Mouse (Mus musculus): ENCODE results near the gene Abhd11. TPM values are rescaled to one million over a fixed set of nuclear protein-coding genes. Genes with fewer than 3 reads are reported as not detected.

The Abhd11 gene
- polyA plus RNA-seq, 1 experiment = 78.3 TPM

- no peaks in the 10 kb centered on the region for H3K4me1 ChIP-seq (ENCODE audit: control insufficient read depth, insufficient read depth, low read length)
- TF ChIP-seq POLR2A (IDR thresholded peaks at IDR 0.05; ENCODE audit: extremely low read depth, insufficient read depth, low read length) (no peak), CTCF (IDR thresholded peaks at IDR 0.05; ENCODE audit: extremely low read depth, insufficient read depth, low read length) (peak; percentile 17; the same call in 1 of the 2 replicates)
- no peak overlapping the region for H3K27ac ChIP-seq (ENCODE audit: insufficient read depth, low read length)
- H3K4me3 ChIP-seq (ENCODE audit: insufficient read depth, low read length) = no peak overlapping the region
Observed at GRCm38 (mm10) chr5:135016224-135016759, 7.3 kb downstream of the Abhd11 start.

GRCm38 (mm10) chr5:135021814-135022213 lies 12.9 kb downstream of the Abhd11 start:
- TF ChIP-seq POLR2A (IDR thresholded peaks at IDR 0.05; ENCODE audit: extremely low read depth, insufficient read depth, low read length) = no peak
- TF ChIP-seq CTCF (IDR thresholded peaks at IDR 0.05; ENCODE audit: extremely low read depth, insufficient read depth, low read length) = no peak
- Histone ChIP-seq H3K4me3 (ENCODE audit: insufficient read depth, low read length) (no peak overlapping the region), H3K4me1 (ENCODE audit: control insufficient read depth, insufficient read depth, low read length) (peaks cover 3% of the 10 kb centered on the region), H3K27ac (ENCODE audit: insufficient read depth, low read length) (no peak overlapping the region)

GRCm38 (mm10) chr5:135023344-135024173 lies 14.6 kb downstream of the Abhd11 start, which contains the start of gene Stx1a:
Gene Stx1a (plus strand): TSS chr5:135023482.
- TF ChIP-seq CTCF (IDR thresholded peaks at IDR 0.05; ENCODE audit: extremely low read depth, insufficient read depth, low read length) = no peak
- TF ChIP-seq POLR2A (IDR thresholded peaks at IDR 0.05; ENCODE audit: extremely low read depth, insufficient read depth, low read length) = peak; percentile 80; the same call in 1 of the 2 replicates
- no peak within 1 kb of the TSS for H3K27ac ChIP-seq (ENCODE audit: insufficient read depth, low read length)
- H3K4me1 ChIP-seq (ENCODE audit: control insufficient read depth, insufficient read depth, low read length) = peaks cover 5% of the 10 kb centered on the region
- peak within 1 kb of the TSS; percentile 87 for H3K4me3 ChIP-seq (ENCODE audit: insufficient read depth, low read length)

GRCm38 (mm10) chr5:135024665-135025224 lies 15.8 kb downstream of the Abhd11 start:
- Histone ChIP-seq H3K4me3 (ENCODE audit: insufficient read depth, low read length) (peak overlapping the region; percentile 87), H3K4me1 (ENCODE audit: control insufficient read depth, insufficient read depth, low read length) (peaks cover 9% of the 10 kb centered on the region), H3K27ac (ENCODE audit: insufficient read depth, low read length) (no peak overlapping the region)
- TF ChIP-seq CTCF (IDR thresholded peaks at IDR 0.05; ENCODE audit: extremely low read depth, insufficient read depth, low read length) (no peak), POLR2A (IDR thresholded peaks at IDR 0.05; ENCODE audit: extremely low read depth, insufficient read depth, low read length) (no peak)

- Histone ChIP-seq H3K27ac (ENCODE audit: insufficient read depth, low read length) (peak overlapping the region; percentile 67), H3K4me3 (ENCODE audit: insufficient read depth, low read length) (peak overlapping the region; percentile 87), H3K4me1 (ENCODE audit: control insufficient read depth, insufficient read depth, low read length) (peaks cover 9% of the 10 kb centered on the region)
- TF ChIP-seq CTCF (IDR thresholded peaks at IDR 0.05; ENCODE audit: extremely low read depth, insufficient read depth, low read length) (no peak), POLR2A (IDR thresholded peaks at IDR 0.05; ENCODE audit: extremely low read depth, insufficient read depth, low read length) (peak; percentile 49; the same call in 1 of the 2 replicates)
Observed at GRCm38 (mm10) chr5:135025899-135026298, 16.9 kb downstream of the Abhd11 start.

- no peak overlapping the region for H3K27ac ChIP-seq (ENCODE audit: insufficient read depth, low read length)
- no peak for TF ChIP-seq CTCF (IDR thresholded peaks at IDR 0.05; ENCODE audit: extremely low read depth, insufficient read depth, low read length)
- TF ChIP-seq POLR2A (IDR thresholded peaks at IDR 0.05; ENCODE audit: extremely low read depth, insufficient read depth, low read length) = no peak
- H3K4me3 ChIP-seq (ENCODE audit: insufficient read depth, low read length) = peak overlapping the region; percentile 3; the same call in 1 of the 2 replicates
- peaks cover 9% of the 10 kb centered on the region for H3K4me1 ChIP-seq (ENCODE audit: control insufficient read depth, insufficient read depth, low read length)
Observed at GRCm38 (mm10) chr5:135029007-135029854, 20.3 kb downstream of the Abhd11 start.

- Histone ChIP-seq H3K4me3 (ENCODE audit: insufficient read depth, low read length) (no peak overlapping the region), H3K27ac (ENCODE audit: insufficient read depth, low read length) (no peak overlapping the region), H3K4me1 (ENCODE audit: control insufficient read depth, insufficient read depth, low read length) (peaks cover 12% of the 10 kb centered on the region)
- no peak for TF ChIP-seq CTCF (IDR thresholded peaks at IDR 0.05; ENCODE audit: extremely low read depth, insufficient read depth, low read length)
- no peak for TF ChIP-seq POLR2A (IDR thresholded peaks at IDR 0.05; ENCODE audit: extremely low read depth, insufficient read depth, low read length)
Observed at GRCm38 (mm10) chr5:135032581-135032980, 23.6 kb downstream of the Abhd11 start.

- no peak overlapping the region for H3K27ac ChIP-seq (ENCODE audit: insufficient read depth, low read length)
- H3K4me3 ChIP-seq (ENCODE audit: insufficient read depth, low read length) = no peak overlapping the region
- TF ChIP-seq POLR2A (IDR thresholded peaks at IDR 0.05; ENCODE audit: extremely low read depth, insufficient read depth, low read length) (no peak), CTCF (IDR thresholded peaks at IDR 0.05; ENCODE audit: extremely low read depth, insufficient read depth, low read length) (0 out of 2 replicates have a peak, but pooled peaks have one; percentile 3)
- peaks cover 10% of the 10 kb centered on the region for H3K4me1 ChIP-seq (ENCODE audit: control insufficient read depth, insufficient read depth, low read length)
Observed at GRCm38 (mm10) chr5:135034593-135034992, 25.6 kb downstream of the Abhd11 start.
